Mouse (Mus musculus) forebrain, embryonic 11.5 days (tissue): ENCODE measurements around the gene Raf1. TPM values are rescaled to one million over a fixed set of nuclear protein-coding genes. Genes with fewer than 3 reads are reported as not detected.
"Not testable (repeated sequence)": the region's sequence is repeated elsewhere in the genome, so short reads cannot be mapped to it uniquely, and the experiment has no call there.

Experiments used
- ATAC-seq: fragments of 200-750 bp; cut with Nextera tagmentation; replicated peaks from 2 replicates; pipeline ENCODE4 v1.8.0; 2017; ENCODE audit warnings: moderate TSS enrichment; ENCODE audit not compliant: low FRiP score
- DNase-seq: peaks from one replicate; pipeline ENCODE4 v3.0.0-alpha.2; 2017; ENCODE audit warnings: low spot score
- H3K27ac ChIP-seq: fragments of 300-500 bp; sonication (generic); 2 replicates; pipeline ENCODE4 v1.5.1; 2014; ENCODE audit warnings: low read depth, low read length
- H3K27me3 ChIP-seq: fragments of 300-500 bp; sonication (generic); 2 replicates; pipeline ENCODE4 v1.6.1; 2014; ENCODE audit warnings: mild to moderate bottlenecking, low read length, mixed read lengths; ENCODE audit not compliant: control insufficient read depth, insufficient read depth
- H3K36me3 ChIP-seq: fragments of 300-500 bp; sonication (generic); 2 replicates; pipeline ENCODE4 v1.6.1; 2014; ENCODE audit warnings: mild to moderate bottlenecking, low read length, moderate library complexity, mixed read lengths; ENCODE audit not compliant: control insufficient read depth, insufficient read depth
- H3K4me1 ChIP-seq: fragments of 300-500 bp; sonication (generic); replicated peaks from 2 replicates; pipeline ENCODE4 v1.6.1; 2014; ENCODE audit warnings: low read length, mixed read lengths; ENCODE audit not compliant: control insufficient read depth, insufficient read depth
- H3K4me2 ChIP-seq: fragments of 300-500 bp; sonication (generic); 2 replicates; pipeline ENCODE4 v1.6.1; 2014; ENCODE audit warnings: low read depth, mild to moderate bottlenecking, low read length, moderate library complexity, mixed read lengths; ENCODE audit not compliant: severe bottlenecking
- H3K4me3 ChIP-seq: fragments of 300-500 bp; sonication (generic); 2 replicates; pipeline ENCODE4 v1.5.1; 2014; ENCODE audit warnings: low read depth, low read length
- H3K9ac ChIP-seq: fragments of 300-500 bp; sonication (generic); 2 replicates; pipeline ENCODE4 v1.6.1; 2014; ENCODE audit warnings: low read length
- H3K9me3 ChIP-seq: fragments of 300-500 bp; sonication (generic); 2 replicates; pipeline ENCODE4 v1.6.1; 2016; ENCODE audit warnings: low read length, mixed read lengths; ENCODE audit not compliant: control insufficient read depth
- WGBS: fragments of 180-500 bp; shearing (Covaris S2); extraction: QIAGEN DNeasy Blood & Tissue Kit; methylation state at CpG from one replicate; pipeline ENCODE4 v1.1.7; 2014; 5-methylcytosine and 5-hydroxymethylcytosine counted together
- polyA plus RNA-seq: library from polyadenylated mRNA; unstranded; fragments of >200 nt; fragmentation: Nextera tagmentation; extraction: Ambion mirVana; gene quantifications from 2 replicates; pipeline ENCODE4 v1.2.1, GENCODE M21; 2014

Raf1 gene
- polyA plus RNA-seq, 1 experiment from 2014 or later, result 153 TPM

- H3K36me3 ChIP-seq, result no peaks in the 10 kb centered on the region
- no peak overlapping the region for H3K27ac ChIP-seq
- ATAC-seq, result no peak
- H3K27me3 ChIP-seq, result no peaks in the 10 kb centered on the region
- H3K4me3 ChIP-seq, result no peak overlapping the region
- WGBS, result 62% methylated on average over 5 of the region's 5 CpGs
- no peaks in the 10 kb centered on the region for H3K4me1 ChIP-seq
- no peaks in the 10 kb centered on the region for H3K9me3 ChIP-seq
- no peak overlapping the region for H3K4me2 ChIP-seq
- no peak for DNase-seq
- no peak overlapping the region for H3K9ac ChIP-seq
These were observed 25.7 kb downstream of the Raf1 start for GRCm38 (mm10) chr6:115650476-115651427.

- WGBS, result 82% methylated on average over 1 of the region's 1 CpGs
- no peak for DNase-seq
- Histone ChIP-seq H3K4me2 (no peak overlapping the region), H3K36me3 (no peaks in the 10 kb centered on the region), H3K27ac (no peak overlapping the region), H3K4me3 (no peak overlapping the region), H3K27me3 (no peaks in the 10 kb centered on the region), H3K9ac (no peak overlapping the region), H3K9me3 (no peaks in the 10 kb centered on the region), H3K4me1 (no peaks in the 10 kb centered on the region)
- no peak for ATAC-seq
These were observed 26.6 kb downstream of the Raf1 start for GRCm38 (mm10) chr6:115649792-115650365.

GRCm38 (mm10) chr6:115643315-115643714, 33.1 kb downstream of the Raf1 start:
- no peaks in the 10 kb centered on the region; the same call in 1 of the 2 replicates for H3K36me3 ChIP-seq
- WGBS, result 80% methylated on average over 1 of the region's 1 CpGs
- no peaks in the 10 kb centered on the region for H3K4me1 ChIP-seq

GRCm38 (mm10) chr6:115638188-115638587, 38.2 kb downstream of the Raf1 start:
- not testable (repeated sequence) for H3K4me1 ChIP-seq, H3K27me3 ChIP-seq, DNase-seq, H3K9ac ChIP-seq, H3K4me3 ChIP-seq, H3K9me3 ChIP-seq, ATAC-seq, H3K27ac ChIP-seq, H3K4me2 ChIP-seq
- H3K36me3 ChIP-seq, result peaks cover 15% of the 10 kb centered on the region; the same call in 1 of the 2 replicates
- WGBS, result 95% methylated on average over 7 of the region's 7 CpGs

More at GRCm38 (mm10) chr6:115643315-115643714, 33.1 kb downstream of the Raf1 start:
- Histone ChIP-seq H3K27ac (no peak overlapping the region), H3K4me3 (no peak overlapping the region), H3K4me2 (no peak overlapping the region), H3K9ac (no peak overlapping the region), H3K27me3 (no peaks in the 10 kb centered on the region), H3K9me3 (no peaks in the 10 kb centered on the region)
- ATAC-seq (no peak), DNase-seq (no peak)

GRCm38 (mm10) chr6:115634015-115634414, 42.4 kb downstream of the Raf1 start:
- H3K27me3 ChIP-seq, result no peaks in the 10 kb centered on the region
- DNase-seq, result no peak
- no peak overlapping the region for H3K4me3 ChIP-seq
- H3K27ac ChIP-seq, result no peak overlapping the region
- H3K4me1 ChIP-seq, result no peaks in the 10 kb centered on the region
- no peak overlapping the region for H3K9ac ChIP-seq
- H3K4me2 ChIP-seq, result no peak overlapping the region
- no peak for ATAC-seq
- peaks cover 16% of the 10 kb centered on the region; the same call in 1 of the 2 replicates for H3K36me3 ChIP-seq
- no peaks in the 10 kb centered on the region for H3K9me3 ChIP-seq
- WGBS, result 97% methylated on average over 2 of the region's 2 CpGs

GRCm38 (mm10) chr6:115631056-115631795, 45.2 kb downstream of the Raf1 start:
- no peak overlapping the region for H3K4me2 ChIP-seq
- H3K36me3 ChIP-seq, result peaks cover 17% of the 10 kb centered on the region; the same call in 1 of the 2 replicates
- H3K27me3 ChIP-seq, result no peaks in the 10 kb centered on the region
- no peak overlapping the region for H3K9ac ChIP-seq
- no peak for DNase-seq
- no peaks in the 10 kb centered on the region for H3K4me1 ChIP-seq
- no peak overlapping the region for H3K27ac ChIP-seq
- 80% methylated on average over 3 of the region's 3 CpGs for WGBS
- H3K4me3 ChIP-seq, result no peak overlapping the region
- H3K9me3 ChIP-seq, result no peaks in the 10 kb centered on the region
- ATAC-seq, result no peak

GRCm38 (mm10) chr6:115626121-115626520, 50.3 kb downstream of the Raf1 start:
- ATAC-seq (no peak), DNase-seq (no peak)
- 92% methylated on average over 5 of the region's 5 CpGs for WGBS
- Histone ChIP-seq H3K27ac (no peak overlapping the region), H3K4me1 (no peaks in the 10 kb centered on the region), H3K4me2 (no peak overlapping the region), H3K36me3 (peaks cover 2% of the 10 kb centered on the region; the same call in 1 of the 2 replicates), H3K9ac (no peak overlapping the region), H3K9me3 (no peaks in the 10 kb centered on the region), H3K27me3 (no peaks in the 10 kb centered on the region), H3K4me3 (no peak overlapping the region)

- Histone ChIP-seq H3K9me3 (no peaks in the 10 kb centered on the region), H3K4me1 (no peaks in the 10 kb centered on the region), H3K36me3 (peaks cover 27% of the 10 kb centered on the region), H3K27ac (no peak overlapping the region), H3K4me3 (no peak overlapping the region), H3K27me3 (no peaks in the 10 kb centered on the region), H3K4me2 (no peak overlapping the region), H3K9ac (no peak overlapping the region)
- 91% methylated on average over 1 of the region's 1 CpGs for WGBS
- ATAC-seq (no peak), DNase-seq (no peak)
These were observed 55.5 kb downstream of the Raf1 start for GRCm38 (mm10) chr6:115620942-115621341.
